Mouse (Mus musculus): ENCODE measurements at regions not wholly inside any gene's neighbourhood (a gene's known extent, or its start where the extent isn't known, plus 50 kb on each side); places are given as distances from the start of the nearest gene placed in this dataset.

GRCm38 (mm10) chr8:126712749-126713148 lies 119.0 kb upstream of the Irf2bp2 start:
- Histone ChIP-seq H3K4me3 (ENCODE audit: low read depth, low read length) (no peak overlapping the region), H3K27ac (ENCODE audit: low read depth, low read length) (no peak overlapping the region), H3K9ac (ENCODE audit: low read depth, low read length) (no peak overlapping the region), H3K4me1 (ENCODE audit: control insufficient read depth, insufficient read depth, low read length) (no peaks in the 10 kb centered on the region), H3K27me3 (ENCODE audit: control insufficient read depth, insufficient read depth, low read length) (no peaks in the 10 kb centered on the region), H3K9me3 (replicated peaks; ENCODE audit: control insufficient read depth, low read length) (no peaks in the 10 kb centered on the region), H3K36me3 (ENCODE audit: control insufficient read depth, insufficient read depth, low read length) (no peaks in the 10 kb centered on the region), H3K4me2 (no peak overlapping the region)
- ATAC-seq (replicated peaks; ENCODE audit: insufficient number of reproducible peaks, low FRiP score, low TSS enrichment) = no peak
- 44% methylated on average over 6 of the region's 6 CpGs for WGBS (ENCODE audit: insufficient replicate concordance)

DNA sequence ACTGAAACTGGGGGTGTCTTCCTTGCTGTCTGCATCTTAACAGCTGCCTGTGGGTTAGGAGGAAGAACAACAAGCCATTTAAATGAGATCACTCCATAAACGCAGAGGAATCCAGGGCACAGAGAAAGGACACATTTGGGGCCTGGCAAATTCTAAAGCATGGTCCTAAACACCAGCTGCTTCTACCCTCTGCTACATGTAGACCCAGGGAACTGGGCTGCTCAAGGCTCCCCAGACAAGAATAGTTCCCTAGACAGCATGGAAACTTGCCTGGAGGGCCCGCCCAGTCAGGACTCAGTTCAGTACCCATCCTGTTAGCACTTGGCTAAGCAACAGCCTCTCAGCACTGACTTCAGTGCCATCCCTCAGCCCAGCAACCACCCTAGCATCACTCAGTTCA lies 115.2 kb upstream of the Irf2bp2 start:
- Histone ChIP-seq H3K4me2 (no peak overlapping the region), H3K36me3 (ENCODE audit: control insufficient read depth, insufficient read depth, low read length) (no peaks in the 10 kb centered on the region), H3K4me3 (ENCODE audit: low read depth, low read length) (no peak overlapping the region), H3K27ac (ENCODE audit: low read depth, low read length) (no peak overlapping the region), H3K9ac (ENCODE audit: low read depth, low read length) (no peak overlapping the region), H3K4me1 (ENCODE audit: control insufficient read depth, insufficient read depth, low read length) (peaks cover 2% of the 10 kb centered on the region; the same call in 1 of the 2 replicates), H3K27me3 (ENCODE audit: control insufficient read depth, insufficient read depth, low read length) (no peaks in the 10 kb centered on the region), H3K9me3 (replicated peaks; ENCODE audit: control insufficient read depth, low read length) (no peaks in the 10 kb centered on the region)
- 67% methylated on average over 2 of the region's 2 CpGs for WGBS (ENCODE audit: insufficient replicate concordance)
- ATAC-seq (replicated peaks; ENCODE audit: insufficient number of reproducible peaks, low FRiP score, low TSS enrichment) = no peak

DNA sequence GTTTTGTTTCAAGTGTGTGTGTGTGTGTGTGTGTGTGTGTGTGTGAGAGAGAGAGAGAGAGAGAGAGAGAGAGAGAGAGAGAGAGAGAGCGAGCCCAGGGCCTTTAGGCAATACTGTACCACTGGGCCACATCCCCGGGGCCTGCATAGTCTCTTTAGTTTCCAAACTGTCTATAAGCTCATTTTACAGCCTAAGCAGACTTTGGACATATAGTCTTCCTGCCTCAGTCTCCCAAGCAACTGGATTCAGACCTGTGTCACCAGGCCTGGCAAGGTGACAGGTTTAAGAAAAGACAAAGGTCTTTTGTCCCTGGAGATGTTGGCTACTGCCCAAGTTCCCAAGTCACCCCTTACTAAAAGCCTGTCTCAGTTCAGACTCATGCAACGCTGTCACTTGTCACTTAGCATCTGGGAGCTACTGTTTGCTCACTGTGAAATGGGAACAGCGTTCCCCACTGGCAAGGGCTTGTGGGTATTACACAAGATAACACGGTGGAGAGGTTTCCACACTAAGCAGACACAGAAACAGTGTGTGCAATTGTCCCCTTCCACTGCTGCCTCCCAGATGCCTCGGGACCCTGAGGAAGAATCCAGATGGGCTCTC lies 113.6 kb upstream of the Irf2bp2 start:
- Histone ChIP-seq H3K27ac (ENCODE audit: low read depth, low read length) (no peak overlapping the region), H3K4me3 (ENCODE audit: low read depth, low read length) (no peak overlapping the region), H3K36me3 (ENCODE audit: control insufficient read depth, insufficient read depth, low read length) (no peaks in the 10 kb centered on the region), H3K4me2 (no peak overlapping the region), H3K9ac (ENCODE audit: low read depth, low read length) (no peak overlapping the region), H3K4me1 (ENCODE audit: control insufficient read depth, insufficient read depth, low read length) (peaks cover 2% of the 10 kb centered on the region; the same call in 1 of the 2 replicates), H3K9me3 (replicated peaks; ENCODE audit: control insufficient read depth, low read length) (no peaks in the 10 kb centered on the region), H3K27me3 (ENCODE audit: control insufficient read depth, insufficient read depth, low read length) (no peaks in the 10 kb centered on the region)
- WGBS (ENCODE audit: insufficient replicate concordance) = 65% methylated on average over 6 of the region's 6 CpGs
- no peak for ATAC-seq (replicated peaks; ENCODE audit: insufficient number of reproducible peaks, low FRiP score, low TSS enrichment)

DNA sequence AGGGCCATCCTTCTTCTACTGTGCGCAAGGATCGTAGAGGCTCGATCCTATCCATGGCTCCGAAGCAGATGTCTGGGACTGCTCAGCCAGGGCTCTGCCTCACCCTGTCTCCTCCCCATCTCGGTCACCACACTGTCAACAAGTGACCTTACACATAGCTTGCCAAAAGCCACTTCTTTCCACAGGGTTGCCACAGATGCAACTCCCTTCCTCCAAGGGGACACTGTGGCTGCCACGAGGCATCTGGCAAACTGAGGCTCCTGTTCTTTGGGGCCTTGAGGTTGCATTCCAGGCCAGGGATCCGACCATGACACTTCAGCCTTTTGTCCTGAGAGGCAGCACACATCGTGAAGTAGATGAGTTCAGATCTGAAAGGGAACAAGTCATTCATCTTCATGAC lies 112.5 kb upstream of the Irf2bp2 start:
- Histone ChIP-seq H3K27me3 (ENCODE audit: control insufficient read depth, insufficient read depth, low read length) (no peaks in the 10 kb centered on the region), H3K4me1 (ENCODE audit: control insufficient read depth, insufficient read depth, low read length) (peaks cover 2% of the 10 kb centered on the region; the same call in 1 of the 2 replicates)

GRCm38 (mm10) chr8:126705391-126705790 lies 111.6 kb upstream of the Irf2bp2 start:
- Histone ChIP-seq H3K27me3 (ENCODE audit: control insufficient read depth, insufficient read depth, low read length) (no peaks in the 10 kb centered on the region), H3K4me3 (ENCODE audit: low read depth, low read length) (no peak overlapping the region), H3K9me3 (replicated peaks; ENCODE audit: control insufficient read depth, low read length) (no peaks in the 10 kb centered on the region), H3K4me2 (no peak overlapping the region), H3K36me3 (ENCODE audit: control insufficient read depth, insufficient read depth, low read length) (no peaks in the 10 kb centered on the region), H3K27ac (ENCODE audit: low read depth, low read length) (no peak overlapping the region), H3K4me1 (ENCODE audit: control insufficient read depth, insufficient read depth, low read length) (peaks cover 2% of the 10 kb centered on the region; the same call in 1 of the 2 replicates), H3K9ac (ENCODE audit: low read depth, low read length) (no peak overlapping the region)
- WGBS (ENCODE audit: insufficient replicate concordance) = 66% methylated on average over 2 of the region's 2 CpGs
- no peak for ATAC-seq (replicated peaks; ENCODE audit: insufficient number of reproducible peaks, low FRiP score, low TSS enrichment)

More for the DNA sequence above, 112.5 kb upstream of the Irf2bp2 start:
- no peak overlapping the region for H3K9ac ChIP-seq (ENCODE audit: low read depth, low read length)
- 75% methylated on average over 8 of the region's 8 CpGs for WGBS (ENCODE audit: insufficient replicate concordance)
- no peak overlapping the region for H3K4me3 ChIP-seq (ENCODE audit: low read depth, low read length)
- no peak overlapping the region for H3K27ac ChIP-seq (ENCODE audit: low read depth, low read length)
- H3K4me2 ChIP-seq = no peak overlapping the region
- H3K9me3 ChIP-seq (replicated peaks; ENCODE audit: control insufficient read depth, low read length) = no peaks in the 10 kb centered on the region
- H3K36me3 ChIP-seq (ENCODE audit: control insufficient read depth, insufficient read depth, low read length) = no peaks in the 10 kb centered on the region
- no peak for ATAC-seq (replicated peaks; ENCODE audit: insufficient number of reproducible peaks, low FRiP score, low TSS enrichment)

- Histone ChIP-seq H3K9me3 (replicated peaks; ENCODE audit: control insufficient read depth, low read length) (no peaks in the 10 kb centered on the region), H3K27ac (ENCODE audit: low read depth, low read length) (no peak overlapping the region), H3K4me3 (ENCODE audit: low read depth, low read length) (no peak overlapping the region), H3K9ac (ENCODE audit: low read depth, low read length) (no peak overlapping the region), H3K4me1 (ENCODE audit: control insufficient read depth, insufficient read depth, low read length) (peaks cover 3% of the 10 kb centered on the region; the same call in 1 of the 2 replicates), H3K27me3 (ENCODE audit: control insufficient read depth, insufficient read depth, low read length) (no peaks in the 10 kb centered on the region), H3K36me3 (ENCODE audit: control insufficient read depth, insufficient read depth, low read length) (no peaks in the 10 kb centered on the region), H3K4me2 (no peak overlapping the region)
- 84% methylated on average over 8 of the region's 8 CpGs for WGBS (ENCODE audit: insufficient replicate concordance)
- no peak for ATAC-seq (replicated peaks; ENCODE audit: insufficient number of reproducible peaks, low FRiP score, low TSS enrichment)
These were observed 110.9 kb upstream of the Irf2bp2 start for GRCm38 (mm10) chr8:126704706-126705105.

DNA sequence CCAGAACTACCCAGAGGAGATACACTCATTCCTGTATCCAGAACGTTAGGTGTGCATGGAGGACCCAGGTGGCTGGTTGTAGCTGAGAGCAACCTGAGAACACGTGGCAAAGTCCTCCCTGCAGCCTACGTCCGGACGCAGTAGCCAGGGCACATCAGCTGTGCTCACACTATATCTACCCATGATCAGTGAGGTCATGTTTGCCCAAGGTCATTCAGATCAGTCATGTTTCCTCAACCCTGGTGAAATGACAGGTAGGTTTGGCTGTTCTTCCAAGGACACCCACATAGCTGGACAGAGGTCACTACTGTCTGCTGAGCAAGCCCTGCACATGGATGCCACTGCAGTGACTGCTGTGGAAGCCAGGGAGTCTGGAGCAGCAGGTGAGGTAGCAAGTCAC lies 109.8 kb upstream of the Irf2bp2 start:
- ATAC-seq (replicated peaks; ENCODE audit: insufficient number of reproducible peaks, low FRiP score, low TSS enrichment) = no peak
- Histone ChIP-seq H3K4me1 (ENCODE audit: control insufficient read depth, insufficient read depth, low read length) (peaks cover 14% of the 10 kb centered on the region), H3K4me3 (ENCODE audit: low read depth, low read length) (no peak overlapping the region), H3K27ac (ENCODE audit: low read depth, low read length) (no peak overlapping the region), H3K9ac (ENCODE audit: low read depth, low read length) (no peak overlapping the region), H3K36me3 (ENCODE audit: control insufficient read depth, insufficient read depth, low read length) (no peaks in the 10 kb centered on the region), H3K9me3 (replicated peaks; ENCODE audit: control insufficient read depth, low read length) (no peaks in the 10 kb centered on the region), H3K4me2 (no peak overlapping the region), H3K27me3 (ENCODE audit: control insufficient read depth, insufficient read depth, low read length) (no peaks in the 10 kb centered on the region)
- WGBS (ENCODE audit: insufficient replicate concordance) = 90% methylated on average over 5 of the region's 5 CpGs

- Histone ChIP-seq H3K27ac (ENCODE audit: low read depth, low read length) (no peak overlapping the region), H3K9me3 (replicated peaks; ENCODE audit: control insufficient read depth, low read length) (no peaks in the 10 kb centered on the region), H3K4me1 (ENCODE audit: control insufficient read depth, insufficient read depth, low read length) (peaks cover 11% of the 10 kb centered on the region), H3K4me2 (no peak overlapping the region), H3K36me3 (ENCODE audit: control insufficient read depth, insufficient read depth, low read length) (no peaks in the 10 kb centered on the region), H3K9ac (ENCODE audit: low read depth, low read length) (no peak overlapping the region), H3K27me3 (ENCODE audit: control insufficient read depth, insufficient read depth, low read length) (no peaks in the 10 kb centered on the region), H3K4me3 (ENCODE audit: low read depth, low read length) (no peak overlapping the region)
- no peak for ATAC-seq (replicated peaks; ENCODE audit: insufficient number of reproducible peaks, low FRiP score, low TSS enrichment)
- 85% methylated on average over 6 of the region's 6 CpGs for WGBS (ENCODE audit: insufficient replicate concordance)
These were observed 108.5 kb upstream of the Irf2bp2 start for GRCm38 (mm10) chr8:126702294-126702693.

DNA sequence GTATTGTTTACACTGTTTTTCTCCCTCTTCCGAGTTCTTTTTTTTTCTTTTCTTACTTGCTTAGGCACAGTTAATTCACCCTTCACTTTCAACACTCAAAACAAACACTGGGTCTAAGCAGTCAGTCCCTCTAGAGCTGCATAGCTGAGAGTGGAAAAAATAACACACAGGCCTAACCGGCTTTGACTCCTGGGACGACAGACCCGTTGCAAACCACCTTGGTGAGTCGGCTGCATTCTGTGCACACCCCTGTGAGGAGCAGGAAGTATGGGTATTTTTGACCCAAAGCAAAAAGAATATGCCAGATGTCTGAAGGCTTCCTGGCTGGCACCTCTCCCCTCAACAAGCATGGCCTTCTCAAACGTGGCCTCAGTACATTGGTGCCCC lies 105.6 kb upstream of the Irf2bp2 start:
- H3K27me3 ChIP-seq (ENCODE audit: control insufficient read depth, insufficient read depth, low read length) = no peaks in the 10 kb centered on the region

More for the DNA sequence above, 105.6 kb upstream of the Irf2bp2 start:
- Histone ChIP-seq H3K4me3 (ENCODE audit: low read depth, low read length) (no peak overlapping the region), H3K27ac (ENCODE audit: low read depth, low read length) (peak overlapping the region; percentile 84), H3K4me1 (ENCODE audit: control insufficient read depth, insufficient read depth, low read length) (peaks cover 11% of the 10 kb centered on the region), H3K4me2 (no peak overlapping the region), H3K9ac (ENCODE audit: low read depth, low read length) (0 out of 2 replicates have a peak overlapping the region, but pooled peaks have one; percentile 49), H3K36me3 (ENCODE audit: control insufficient read depth, insufficient read depth, low read length) (no peaks in the 10 kb centered on the region), H3K9me3 (replicated peaks; ENCODE audit: control insufficient read depth, low read length) (no peaks in the 10 kb centered on the region)
- 18% methylated on average over 6 of the region's 6 CpGs for WGBS (ENCODE audit: insufficient replicate concordance)
- no peak for ATAC-seq (replicated peaks; ENCODE audit: insufficient number of reproducible peaks, low FRiP score, low TSS enrichment)
